Mouse (Mus musculus) G1E (cell line): ENCODE measurements around the gene Pcbp4.

Experiments
- CTCF ChIP-seq: IDR thresholded peaks from 2 replicates; pipeline ENCODE4 v1.5.1; 2012; ENCODE audit warnings: low read depth, low read length, inconsistent platforms, mixed read lengths
- GATA1 ChIP-seq: IDR thresholded peaks from 2 replicates; pipeline ENCODE4 v1.6.1; 2012; ENCODE audit warnings: borderline replicate concordance, low read length, inconsistent platforms, mixed read lengths
- TAL1 ChIP-seq: conservative IDR thresholded peaks from 2 replicates; pipeline ENCODE4 v1.6.1; 2012; ENCODE audit warnings: low read depth, low read length, inconsistent platforms, mixed read lengths

DNA sequence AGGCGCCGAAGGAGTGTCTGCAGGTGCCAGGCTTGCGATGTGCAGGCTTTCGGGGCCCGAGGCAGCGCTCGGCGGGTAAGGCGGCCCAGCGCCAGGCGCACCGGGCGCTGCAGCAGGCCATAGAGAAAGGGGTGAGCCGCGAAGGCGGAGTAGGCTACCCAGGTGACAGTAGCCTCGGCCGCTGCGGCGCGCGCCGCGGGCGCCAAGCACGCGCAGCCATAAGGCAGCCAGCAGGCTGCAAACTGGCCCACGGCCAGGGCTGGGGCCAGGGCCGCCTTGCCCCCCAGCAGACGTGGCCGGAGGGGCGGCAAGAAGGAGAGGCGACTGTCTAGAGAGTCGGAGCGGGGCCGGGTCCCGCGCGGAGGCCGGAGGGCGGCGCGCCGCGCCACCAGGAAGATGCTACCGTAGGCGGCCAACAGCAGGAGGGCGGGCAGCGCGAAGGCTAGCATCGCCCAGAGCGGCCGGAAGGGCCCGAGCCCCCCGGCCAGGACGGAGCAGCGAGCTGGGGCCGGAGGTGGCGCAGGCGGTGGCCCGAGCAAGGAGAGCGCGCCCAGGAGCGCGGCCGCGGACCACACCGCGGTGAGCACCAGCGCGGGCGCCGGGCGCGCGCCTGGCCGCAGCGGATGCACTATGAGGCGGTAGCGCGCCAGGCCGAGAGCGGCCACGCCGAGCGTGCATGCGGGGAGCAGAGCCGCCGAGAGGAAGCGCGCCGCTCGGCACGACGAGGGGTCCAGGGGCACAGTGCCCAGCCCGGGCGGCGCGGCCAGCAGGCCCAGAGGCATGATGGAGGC is 11.9 kb downstream of the Pcbp4 start:
- TF ChIP-seq CTCF (no peak), GATA1 (no peak), TAL1 (no peak)
